Mouse (Mus musculus): Measurements from ENCODE around the gene Trim33. TPM values are rescaled to one million over a fixed set of nuclear protein-coding genes. Genes with fewer than 3 reads are reported as not detected.

Gene Trim33
- polyA plus RNA-seq (2012; rRNA removed; ENCODE audit: low replicate concordance): 1.2 and 2.3 TPM in 2 replicates

DNA sequence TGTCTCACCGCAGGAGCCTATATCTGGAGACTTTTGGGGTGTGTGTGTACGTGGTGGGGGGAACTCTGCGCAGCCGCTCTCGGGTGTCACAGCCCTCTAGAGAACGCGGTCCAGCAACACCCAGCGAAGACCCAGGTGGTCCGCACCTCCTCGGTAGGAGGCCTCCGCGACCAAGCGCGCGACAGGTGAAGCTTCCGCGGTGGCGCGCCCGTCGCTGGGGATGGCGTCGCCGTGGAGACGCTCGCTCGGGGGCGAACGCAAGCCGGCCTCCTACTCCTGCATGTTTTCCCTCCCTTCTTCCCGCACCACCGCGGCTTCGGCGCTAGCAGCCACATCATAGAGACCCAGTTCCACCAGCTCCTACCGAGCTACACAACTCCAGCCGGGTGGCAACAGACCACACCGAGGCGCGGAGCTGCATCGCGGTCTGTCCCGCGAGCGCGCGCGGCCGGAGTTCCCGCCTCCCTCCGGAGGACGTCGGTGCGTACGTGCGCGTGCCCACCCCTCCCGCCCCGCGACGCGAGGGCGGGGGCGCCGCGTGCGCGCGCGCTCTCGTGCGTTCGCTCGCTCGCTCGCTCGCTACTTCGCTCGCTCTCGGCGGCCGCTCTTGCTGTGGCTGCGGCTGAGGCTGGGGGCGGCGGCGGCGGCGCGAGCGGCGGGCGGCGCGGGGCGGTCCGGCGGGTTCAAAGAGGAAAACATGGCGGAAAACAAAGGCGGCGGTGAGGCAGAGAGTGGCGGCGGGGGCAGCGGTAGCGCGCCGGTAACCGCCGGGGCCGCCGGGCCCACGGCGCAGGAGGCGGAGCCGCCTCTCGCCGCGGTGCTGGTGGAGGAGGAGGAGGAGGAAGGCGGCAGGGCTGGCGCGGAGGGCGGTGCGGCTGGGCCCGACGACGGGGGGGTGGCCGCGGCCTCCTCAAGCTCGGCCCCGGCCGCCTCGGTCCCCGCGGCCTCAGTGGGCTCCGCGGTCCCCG lies at the start of gene Trim33:
TSS of gene Trim33 (plus strand) at position 112 of the 968 bp plus-strand sequence.

Other genes with a start within 250 kb of the Trim33 start
- gene Nras, start 221.0 kb upstream of the Trim33 start, polyA plus RNA-seq (2012; rRNA removed; ENCODE audit: low replicate concordance): 5.8 and 6.9 TPM in 2 replicates
- not detected in 2 replicates for gene Ampd1, start 205.3 kb upstream of the Trim33 start, polyA plus RNA-seq (2012; rRNA removed; ENCODE audit: low replicate concordance)
- 0.05 and 0.11 TPM in 2 replicates for gene Dennd2c, start 176.7 kb upstream of the Trim33 start, polyA plus RNA-seq (2012; rRNA removed; ENCODE audit: low replicate concordance)
- 6.2 and 11.8 TPM in 2 replicates for gene Bcas2, start 107.6 kb upstream of the Trim33 start, polyA plus RNA-seq (2012; rRNA removed; ENCODE audit: low replicate concordance)

Data from duodenum, adult 2 months (tissue).